Mouse (Mus musculus): ENCODE measurements around the gene Magi1. TPM values are rescaled to one million over a fixed set of nuclear protein-coding genes. Genes with fewer than 3 reads are reported as not detected.

The Magi1 gene
- polyA plus RNA-seq, 1 experiment: 1.3 TPM

DNA sequence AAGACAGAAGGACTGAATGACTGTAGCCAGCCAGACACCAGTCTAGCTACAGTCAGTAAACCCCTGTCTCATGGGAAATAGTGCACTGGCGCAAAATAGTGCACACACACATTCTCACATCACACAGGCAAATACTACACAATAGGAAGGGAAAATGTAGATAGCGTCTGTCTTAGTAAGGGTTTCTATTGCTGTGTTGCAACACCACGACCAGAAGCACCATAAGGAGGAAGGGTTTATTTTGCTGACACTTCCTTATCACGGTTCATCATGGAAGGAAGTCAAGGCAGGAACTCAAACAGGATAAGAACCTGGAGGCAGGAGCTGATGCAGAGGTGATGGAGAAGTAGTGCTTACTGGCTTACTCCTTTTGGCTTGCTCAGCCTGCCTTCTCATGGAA is 14.5 kb downstream of the Magi1 start:
- TF ChIP-seq CTCF (IDR thresholded peaks at IDR 0.05; ENCODE audit: control insufficient read depth, insufficient read depth, low read length) (no peak), POLR2A (IDR thresholded peaks at IDR 0.05; ENCODE audit: borderline replicate concordance, control insufficient read depth, low read depth, low read length) (no peak)
- H3K27ac ChIP-seq (ENCODE audit: control insufficient read depth, insufficient read depth, low read depth, low read length, poor library complexity): no peak overlapping the region
- WGBS: 29% methylated on average over 4 of the region's 4 CpGs
- no peaks in the 10 kb centered on the region for H3K4me1 ChIP-seq (ENCODE audit: control insufficient read depth, insufficient read depth, low read length)
- H3K4me3 ChIP-seq (replicated peaks; ENCODE audit: control insufficient read depth, low read depth, low read length): no peak overlapping the region

DNA sequence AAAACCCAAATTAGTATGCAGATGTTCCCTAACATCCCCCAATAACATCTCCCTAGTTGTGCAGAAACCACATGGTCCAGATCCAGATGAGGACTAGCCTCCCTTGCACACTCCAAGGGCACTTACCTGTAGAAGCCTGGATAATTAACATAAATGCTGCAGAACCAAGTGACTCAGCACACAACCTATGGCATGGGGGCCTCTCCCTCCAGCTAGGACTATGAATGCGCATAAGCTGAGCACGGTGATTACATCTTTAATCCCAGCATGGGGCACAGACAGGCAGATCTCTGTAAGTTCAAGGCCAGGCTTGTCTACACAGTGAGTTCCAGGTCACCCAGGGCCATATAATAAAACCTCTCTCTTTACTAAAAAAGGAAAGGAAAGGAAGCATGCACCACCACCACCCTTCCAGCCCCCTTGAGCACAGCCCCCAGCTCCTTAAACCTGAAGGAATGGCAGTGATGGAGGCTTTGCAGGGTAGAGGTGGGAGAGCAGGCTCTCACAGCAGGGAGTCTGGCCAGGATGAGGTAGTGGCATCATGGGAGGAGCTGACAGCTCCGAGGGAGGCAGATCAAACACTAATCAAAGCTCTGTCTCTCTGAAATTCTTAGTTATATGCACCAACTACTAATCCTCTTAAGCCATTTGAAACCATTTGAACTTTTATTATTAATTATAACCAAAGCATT is 18.3 kb downstream of the Magi1 start:
- TF ChIP-seq POLR2A (IDR thresholded peaks at IDR 0.05; ENCODE audit: borderline replicate concordance, control insufficient read depth, low read depth, low read length): no peak
- TF ChIP-seq CTCF (IDR thresholded peaks at IDR 0.05; ENCODE audit: control insufficient read depth, insufficient read depth, low read length): no peak
- 78% methylated on average over 3 of the region's 3 CpGs for WGBS
- Histone ChIP-seq H3K4me1 (ENCODE audit: control insufficient read depth, insufficient read depth, low read length) (no peaks in the 10 kb centered on the region), H3K27ac (ENCODE audit: control insufficient read depth, insufficient read depth, low read depth, low read length, poor library complexity) (no peak overlapping the region), H3K4me3 (replicated peaks; ENCODE audit: control insufficient read depth, low read depth, low read length) (no peak overlapping the region)

DNA sequence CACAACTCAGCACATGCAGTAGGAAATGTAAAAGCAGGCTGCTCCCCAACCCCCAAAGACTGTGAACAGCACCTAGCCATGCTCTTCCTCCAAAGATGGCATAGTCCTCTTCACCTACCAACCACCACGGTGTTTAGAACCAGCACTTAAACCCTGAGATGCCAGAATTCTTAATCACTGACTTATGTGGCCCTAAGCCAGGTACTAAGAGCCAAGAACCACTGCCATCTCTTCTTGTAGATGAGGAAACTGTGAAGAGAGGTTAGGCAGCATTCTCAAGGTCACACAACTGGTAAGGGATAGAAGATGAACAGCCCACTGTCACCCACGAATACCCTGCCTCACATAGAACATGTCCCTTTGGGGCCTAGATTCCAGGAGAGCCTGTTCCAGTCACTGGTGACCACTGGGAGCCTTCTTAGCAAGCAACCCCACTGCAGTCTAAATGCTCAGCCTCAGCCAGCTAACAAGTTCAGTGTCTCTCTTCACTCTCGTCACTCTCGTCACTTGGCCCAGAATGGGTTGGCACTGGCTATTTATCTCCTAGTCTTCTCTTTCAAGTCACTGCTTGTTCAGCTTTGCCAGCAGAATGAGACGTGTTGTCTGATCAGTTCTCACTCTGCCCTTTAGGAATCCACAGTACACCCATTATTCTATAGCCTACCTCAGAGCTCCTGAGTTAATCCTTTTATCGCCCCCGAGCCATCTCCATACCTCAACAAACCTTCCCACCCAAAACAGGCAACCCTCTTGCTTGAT is 19.4 kb downstream of the Magi1 start:
- Histone ChIP-seq H3K4me1 (ENCODE audit: control insufficient read depth, insufficient read depth, low read length) (no peaks in the 10 kb centered on the region), H3K4me3 (replicated peaks; ENCODE audit: control insufficient read depth, low read depth, low read length) (no peak overlapping the region), H3K27ac (ENCODE audit: control insufficient read depth, insufficient read depth, low read depth, low read length, poor library complexity) (no peak overlapping the region)
- TF ChIP-seq CTCF (IDR thresholded peaks at IDR 0.05; ENCODE audit: control insufficient read depth, insufficient read depth, low read length): no peak
- TF ChIP-seq POLR2A (IDR thresholded peaks at IDR 0.05; ENCODE audit: borderline replicate concordance, control insufficient read depth, low read depth, low read length): no peak
- 81% methylated on average over 7 of the region's 7 CpGs for WGBS

DNA sequence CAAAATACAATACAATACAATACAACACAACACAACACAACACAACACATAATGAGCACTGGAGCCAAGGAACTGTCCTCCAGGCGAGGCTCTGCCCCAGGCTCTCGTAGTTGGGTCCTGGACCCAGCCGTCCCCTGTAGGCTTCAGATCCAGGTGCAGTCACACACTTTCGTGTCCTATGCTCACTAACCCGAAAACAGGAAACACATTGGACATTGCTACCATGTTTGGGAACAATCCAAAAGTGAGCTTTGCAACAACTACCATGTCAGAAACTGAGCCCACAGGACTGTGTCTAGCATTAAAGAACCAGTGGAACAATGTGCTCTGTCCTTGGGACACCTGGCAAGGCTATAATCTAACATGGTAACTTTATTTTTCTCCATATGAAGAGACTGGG is 22.9 kb downstream of the Magi1 start:
- no peak overlapping the region for H3K27ac ChIP-seq (ENCODE audit: control insufficient read depth, insufficient read depth, low read depth, low read length, poor library complexity)
- H3K4me3 ChIP-seq (replicated peaks; ENCODE audit: control insufficient read depth, low read depth, low read length): no peak overlapping the region
- WGBS: 47% methylated on average over 5 of the region's 5 CpGs
- H3K4me1 ChIP-seq (ENCODE audit: control insufficient read depth, insufficient read depth, low read length): no peaks in the 10 kb centered on the region
- no peak for TF ChIP-seq CTCF (IDR thresholded peaks at IDR 0.05; ENCODE audit: control insufficient read depth, insufficient read depth, low read length)
- TF ChIP-seq POLR2A (IDR thresholded peaks at IDR 0.05; ENCODE audit: borderline replicate concordance, control insufficient read depth, low read depth, low read length): no peak

DNA sequence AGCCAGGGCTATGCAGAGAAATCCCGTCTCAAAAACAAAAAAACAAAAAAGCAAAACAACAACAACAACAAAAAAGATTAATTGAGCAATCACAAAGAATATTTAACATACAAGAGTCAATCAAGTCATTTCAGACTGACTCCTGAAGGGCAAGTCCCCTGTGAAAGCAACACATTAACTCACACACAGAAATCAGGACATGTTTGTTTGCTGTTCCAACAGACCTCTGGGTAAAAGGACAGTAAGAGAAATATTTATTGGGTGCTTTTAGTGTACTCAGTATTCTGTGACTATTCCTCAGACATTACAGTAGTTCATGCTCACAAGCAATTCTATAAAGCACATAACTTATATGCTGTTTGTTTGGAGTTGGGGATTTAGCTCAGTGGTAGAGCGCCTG is 23.7 kb downstream of the Magi1 start:
- no peaks in the 10 kb centered on the region for H3K4me1 ChIP-seq (ENCODE audit: control insufficient read depth, insufficient read depth, low read length)
- no peak overlapping the region for H3K4me3 ChIP-seq (replicated peaks; ENCODE audit: control insufficient read depth, low read depth, low read length)
- TF ChIP-seq POLR2A (IDR thresholded peaks at IDR 0.05; ENCODE audit: borderline replicate concordance, control insufficient read depth, low read depth, low read length) (no peak), CTCF (IDR thresholded peaks at IDR 0.05; ENCODE audit: control insufficient read depth, insufficient read depth, low read length) (no peak)
- no peak overlapping the region for H3K27ac ChIP-seq (ENCODE audit: control insufficient read depth, insufficient read depth, low read depth, low read length, poor library complexity)
- WGBS: 82% methylated on average over 2 of the region's 2 CpGs

DNA sequence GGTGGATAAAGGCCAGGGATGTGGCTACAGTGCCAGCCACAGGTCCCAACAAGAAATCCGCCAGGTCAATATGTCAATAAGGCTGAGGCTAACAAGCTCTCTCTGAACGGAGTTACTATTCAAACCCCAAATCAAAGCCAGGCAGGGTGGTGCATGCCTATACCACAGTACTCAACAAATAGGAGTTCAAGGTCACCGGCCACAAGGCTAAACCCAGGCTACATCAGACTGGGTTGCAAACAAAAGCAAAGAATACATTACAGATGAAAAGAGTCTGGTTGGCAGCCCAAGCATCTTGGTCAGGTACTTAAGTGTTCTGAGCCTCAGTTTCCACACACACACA is 25.9 kb downstream of the Magi1 start:
- TF ChIP-seq POLR2A (IDR thresholded peaks at IDR 0.05; ENCODE audit: borderline replicate concordance, control insufficient read depth, low read depth, low read length) (no peak), CTCF (IDR thresholded peaks at IDR 0.05; ENCODE audit: control insufficient read depth, insufficient read depth, low read length) (no peak)
- H3K4me3 ChIP-seq (replicated peaks; ENCODE audit: control insufficient read depth, low read depth, low read length): no peak overlapping the region
- WGBS: 81% methylated on average over 3 of the region's 3 CpGs
- no peak overlapping the region for H3K27ac ChIP-seq (ENCODE audit: control insufficient read depth, insufficient read depth, low read depth, low read length, poor library complexity)
- no peaks in the 10 kb centered on the region for H3K4me1 ChIP-seq (ENCODE audit: control insufficient read depth, insufficient read depth, low read length)

DNA sequence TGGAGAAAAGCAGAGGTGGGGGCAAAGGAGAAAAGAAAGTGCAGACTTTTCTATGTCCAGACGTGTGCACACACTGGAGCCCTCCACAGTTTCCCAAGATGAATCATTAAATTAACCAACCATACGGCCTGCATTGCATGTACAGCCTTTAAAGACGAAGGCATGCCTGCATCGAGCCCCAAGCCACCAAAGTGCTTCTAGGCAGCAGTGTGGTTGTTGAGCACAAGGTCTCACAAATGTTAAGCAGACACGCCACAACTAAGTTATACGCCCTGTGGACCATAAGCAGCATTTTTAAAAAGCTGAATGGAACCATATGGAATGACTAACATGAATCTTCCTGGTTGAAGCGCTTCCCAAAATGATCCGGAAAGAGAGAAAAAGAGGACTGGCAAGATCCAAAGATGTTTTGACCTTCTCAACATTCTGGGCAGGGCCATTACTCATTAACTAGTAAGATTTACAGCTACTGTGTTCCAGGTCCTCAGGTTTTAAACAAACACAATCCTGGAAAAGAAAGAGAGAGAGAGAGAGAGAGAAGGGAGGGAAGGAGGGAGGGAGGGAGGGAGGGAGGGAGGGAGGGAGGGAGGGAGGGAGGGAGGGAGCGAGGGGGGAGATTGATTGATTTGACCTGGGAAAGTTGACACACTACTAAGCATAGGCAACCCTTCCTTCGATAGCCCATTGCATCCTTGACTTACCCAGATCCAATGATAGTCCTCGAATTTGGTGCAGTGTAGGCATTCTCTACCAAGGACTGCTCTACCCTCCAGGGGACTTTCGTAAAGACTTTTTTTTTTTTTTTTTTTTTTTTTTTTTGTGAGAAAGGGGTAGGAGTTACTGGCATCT is 26.5 kb downstream of the Magi1 start:
- no peak overlapping the region for H3K27ac ChIP-seq (ENCODE audit: control insufficient read depth, insufficient read depth, low read depth, low read length, poor library complexity)
- no peak for TF ChIP-seq CTCF (IDR thresholded peaks at IDR 0.05; ENCODE audit: control insufficient read depth, insufficient read depth, low read length)
- TF ChIP-seq POLR2A (IDR thresholded peaks at IDR 0.05; ENCODE audit: borderline replicate concordance, control insufficient read depth, low read depth, low read length): no peak
- no peaks in the 10 kb centered on the region for H3K4me1 ChIP-seq (ENCODE audit: control insufficient read depth, insufficient read depth, low read length)
- WGBS: 78% methylated on average over 12 of the region's 12 CpGs
- no peak overlapping the region for H3K4me3 ChIP-seq (replicated peaks; ENCODE audit: control insufficient read depth, low read depth, low read length)

DNA sequence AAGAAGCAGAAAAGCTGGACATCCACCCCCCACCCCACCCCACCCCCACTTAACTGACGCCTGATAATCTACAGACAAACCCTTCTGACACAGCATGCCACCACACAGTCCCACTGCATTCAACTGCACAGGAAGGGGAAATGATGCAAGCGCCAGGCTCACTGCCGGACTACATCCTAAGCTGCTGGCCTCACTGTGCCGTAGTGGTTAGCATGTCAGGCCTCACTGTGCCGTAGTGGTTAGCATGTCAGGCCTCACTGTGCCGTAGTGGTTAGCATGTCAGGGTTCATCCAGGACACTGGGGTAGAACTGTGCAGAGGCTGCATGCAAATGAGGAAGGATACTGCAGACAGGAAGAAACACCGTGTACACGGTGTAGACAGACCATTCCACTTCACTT is 29.8 kb downstream of the Magi1 start:
- TF ChIP-seq POLR2A (IDR thresholded peaks at IDR 0.05; ENCODE audit: borderline replicate concordance, control insufficient read depth, low read depth, low read length) (no peak), CTCF (IDR thresholded peaks at IDR 0.05; ENCODE audit: control insufficient read depth, insufficient read depth, low read length) (no peak)
- H3K4me3 ChIP-seq (replicated peaks; ENCODE audit: control insufficient read depth, low read depth, low read length): no peak overlapping the region
- no peak overlapping the region for H3K27ac ChIP-seq (ENCODE audit: control insufficient read depth, insufficient read depth, low read depth, low read length, poor library complexity)
- 1% methylated on average over 8 of the region's 8 CpGs for WGBS
- no peaks in the 10 kb centered on the region for H3K4me1 ChIP-seq (ENCODE audit: control insufficient read depth, insufficient read depth, low read length)

Measured in bone marrow, adult 2 months (tissue).